Mouse (Mus musculus) heart, adult 18-20 months (tissue): ENCODE measurements at regions not wholly inside any gene's neighbourhood (a gene's known extent, or its start where the extent isn't known, plus 50 kb on each side); places are given as distances from the start of the nearest gene placed in this dataset.

Source experiments
- DNase-seq, 2 experiments: peaks; one replicate each; pipeline ENCODE4 v3.0.0; 2021 to 2022; ENCODE audit warnings: mixed read lengths in 1 of 2

DNA sequence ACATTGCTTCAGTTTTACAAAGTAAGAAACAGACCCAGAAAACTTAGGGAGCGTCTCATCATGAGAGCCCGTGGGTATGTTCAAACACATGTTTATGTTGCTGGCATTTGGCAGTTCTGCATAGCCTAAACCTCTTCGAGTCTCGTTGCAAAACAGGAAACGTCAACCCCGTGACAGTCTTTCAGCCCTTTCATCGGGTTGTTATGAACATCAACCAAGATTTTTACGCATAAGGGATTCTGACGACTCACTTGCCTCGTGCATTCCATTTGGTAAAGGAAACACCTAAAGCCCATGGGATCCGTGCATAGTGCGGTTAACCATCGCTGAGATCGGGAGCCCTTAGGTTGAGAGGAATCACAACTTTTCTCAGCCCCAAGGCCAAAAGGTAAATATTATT lies 115.7 kb downstream of the Gpam start:
- DNase-seq = no peak

GRCm38 (mm10) chr19:55008463-55009146 lies 118.4 kb downstream of the Gpam start:
- DNase-seq = no peak

GRCm38 (mm10) chr19:54989982-54990381 lies 137.1 kb downstream of the Gpam start:
- no peak for DNase-seq

GRCm38 (mm10) chr19:54984541-54984940 lies 142.5 kb downstream of the Gpam start:
- DNase-seq = no peak

- DNase-seq = no peak
These were observed 144.2 kb downstream of the Gpam start for GRCm38 (mm10) chr19:54982801-54983200.

DNA sequence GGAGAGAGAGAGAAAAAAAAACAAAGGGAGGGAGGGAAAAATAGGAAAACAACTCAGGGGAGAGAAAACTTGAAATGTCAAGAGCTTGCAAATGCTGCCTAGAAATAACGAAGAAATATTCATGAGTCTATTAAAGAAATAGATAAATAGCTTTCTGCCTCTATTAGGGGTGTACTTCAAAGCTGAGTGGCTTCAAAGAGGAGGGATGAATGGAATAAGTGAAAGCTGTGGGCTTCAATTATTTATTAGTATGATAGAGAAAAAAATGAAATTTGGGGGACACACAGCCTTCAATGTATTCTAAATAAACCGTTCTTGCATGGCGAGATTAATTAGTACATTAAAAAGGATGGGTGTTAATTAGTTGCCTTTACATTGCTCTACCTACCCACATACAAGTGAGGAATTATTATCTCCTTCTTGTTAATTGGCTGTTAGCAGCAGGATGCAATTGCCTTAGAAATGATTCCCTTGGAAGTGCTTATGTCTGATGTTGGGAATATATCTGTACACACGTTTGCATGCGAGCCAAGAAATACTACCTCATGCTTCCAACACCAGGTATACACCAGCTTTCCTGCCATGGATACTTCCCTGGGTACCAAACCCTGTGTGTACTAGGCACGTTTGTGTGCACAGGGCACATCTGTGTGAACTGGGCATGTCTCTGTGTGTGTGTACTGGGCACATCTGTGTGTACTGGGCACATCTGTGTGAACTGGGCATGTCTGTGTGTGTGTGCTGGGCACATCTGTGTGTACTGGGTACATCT lies 155.4 kb downstream of the Gpam start:
- no peak for DNase-seq

- no peak for DNase-seq
These were observed 168.7 kb downstream of the Gpam start for GRCm38 (mm10) chr19:54958328-54958727.

DNA sequence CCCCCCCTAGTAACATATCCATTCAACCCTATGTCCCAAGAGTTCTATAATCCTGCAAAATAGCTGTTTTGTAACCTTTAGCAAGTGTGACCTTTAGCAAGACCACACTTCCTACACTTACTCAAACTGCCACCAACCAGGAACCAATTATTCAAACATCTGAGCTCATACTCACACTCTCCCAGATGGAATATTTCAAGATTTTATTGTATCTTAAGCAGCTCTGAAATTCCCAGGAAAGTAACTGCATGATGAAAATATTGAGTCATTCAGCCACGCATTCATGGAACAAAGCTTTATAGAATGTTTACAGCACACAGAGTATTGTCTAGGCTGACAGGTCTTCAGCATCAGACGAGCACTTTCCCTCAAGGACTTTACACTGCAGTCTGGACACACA lies 171.9 kb downstream of the Gpam start:
- no peak for DNase-seq

DNA sequence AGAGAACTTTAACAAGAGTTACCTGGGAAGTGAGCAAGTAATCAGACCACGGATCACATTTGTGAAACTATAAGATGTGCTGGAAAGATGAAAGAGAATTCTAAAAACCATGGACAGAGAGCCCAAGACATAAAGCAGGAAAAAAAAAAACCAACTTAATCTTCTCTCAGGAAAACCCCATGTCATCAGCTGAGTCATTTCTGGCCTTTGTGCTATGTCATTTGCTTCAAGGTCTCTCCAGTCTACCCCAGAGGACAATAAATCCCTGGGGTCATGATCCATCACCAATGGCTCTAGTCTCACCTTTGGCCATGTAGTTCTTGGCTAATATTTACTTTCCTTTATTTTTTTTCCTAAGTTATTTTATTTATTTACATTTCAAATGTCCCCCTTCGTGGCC lies 174.5 kb downstream of the Gpam start:
- DNase-seq = no peak

DNA sequence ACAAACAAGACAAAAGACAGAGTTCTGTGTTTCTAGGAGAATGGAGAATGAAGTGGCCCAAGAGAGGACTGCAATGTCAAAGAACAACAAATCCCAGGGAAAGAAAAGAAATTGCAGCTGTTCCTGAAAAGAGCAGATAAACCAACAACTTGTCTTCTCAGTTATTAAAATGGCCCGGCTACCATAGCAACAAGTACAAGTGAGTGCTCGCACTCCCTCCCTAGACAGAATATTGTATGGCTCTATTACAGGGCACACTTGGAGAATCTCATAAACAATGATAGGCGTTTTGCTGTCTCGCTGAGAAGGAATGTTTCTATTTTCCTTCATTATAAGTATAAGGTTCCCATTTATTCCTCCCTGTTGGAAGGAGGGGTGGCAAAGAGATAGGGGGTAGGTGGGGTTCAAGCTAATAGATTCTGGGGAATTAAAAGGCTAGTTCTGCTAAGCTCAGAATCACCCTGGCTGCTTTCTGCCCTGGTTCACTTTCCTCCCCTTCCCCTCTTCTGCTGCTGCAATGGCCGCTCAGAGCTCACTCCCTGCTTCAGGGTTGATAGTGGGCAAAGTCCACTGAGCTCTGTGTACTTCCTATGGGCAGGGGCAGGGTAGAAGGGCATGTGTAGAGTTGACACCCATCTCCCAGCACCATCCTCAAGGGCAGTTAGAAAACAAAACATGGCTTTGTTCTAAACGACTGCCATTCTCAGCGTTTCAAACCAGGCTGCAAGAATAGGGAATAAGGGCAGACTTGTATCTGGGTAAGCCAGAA lies 178.5 kb downstream of the Gpam start:
- DNase-seq = no peak

- DNase-seq = no peak
These were observed 179.5 kb downstream of the Gpam start for GRCm38 (mm10) chr19:54947583-54947982.

DNA sequence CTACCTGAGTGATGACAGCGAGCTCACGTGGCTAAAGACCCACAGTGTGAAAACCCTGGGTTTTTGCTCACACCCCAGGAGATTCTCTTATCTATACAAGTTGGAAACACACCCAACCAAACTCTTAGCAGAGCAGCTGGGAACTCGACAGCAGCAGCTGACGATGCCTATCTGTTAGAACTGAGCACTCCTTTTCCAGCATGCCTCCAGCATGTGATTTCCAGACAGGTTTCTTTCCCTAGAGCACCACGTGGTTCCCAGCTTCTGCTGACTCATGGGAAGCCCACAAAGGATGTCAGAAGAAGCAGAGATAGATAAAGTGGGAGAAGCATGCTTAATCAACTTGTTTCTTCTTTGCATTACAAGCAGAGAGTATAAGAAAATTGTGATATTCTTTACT lies 194.5 kb downstream of the Gpam start:
- no peak for DNase-seq

DNA sequence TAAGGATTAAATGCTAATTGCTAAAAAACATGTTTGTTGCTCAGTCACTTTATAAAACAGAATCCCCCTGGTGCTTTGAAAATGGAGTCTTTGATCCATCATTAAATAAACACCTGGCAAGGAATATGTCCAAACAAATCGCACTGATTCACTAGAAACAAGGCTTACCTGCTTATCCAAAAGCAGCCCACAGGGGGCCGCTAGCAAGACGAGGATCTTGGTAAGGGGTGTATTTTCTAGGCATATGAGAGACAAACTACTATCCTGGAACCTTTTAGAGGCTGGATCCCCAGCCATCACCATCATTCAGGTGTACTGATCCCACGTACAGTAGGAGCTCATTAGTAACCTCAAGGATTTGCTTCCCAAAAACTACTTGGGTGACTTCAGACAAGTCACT lies 201.2 kb downstream of the Gpam start:
- no peak for DNase-seq

DNA sequence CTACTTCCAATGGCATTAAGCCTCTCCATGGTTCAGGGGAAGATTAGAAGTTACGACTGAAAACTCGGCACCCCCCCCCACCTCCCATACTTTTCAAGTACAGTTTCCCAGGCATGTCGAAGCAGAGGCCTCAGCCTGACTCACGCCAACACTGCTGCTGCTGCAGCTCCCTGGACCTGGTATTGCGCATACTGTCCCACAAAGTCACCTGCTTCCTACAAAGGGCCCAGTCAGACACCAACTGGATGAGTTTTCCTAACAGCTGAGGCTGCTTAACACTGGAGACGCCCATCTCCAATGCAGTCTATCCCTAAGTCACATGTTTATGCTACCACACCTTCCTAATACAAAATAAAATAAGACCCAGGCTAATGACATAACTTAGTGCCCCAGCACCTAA lies 207.4 kb downstream of the Gpam start:
- no peak for DNase-seq

- DNase-seq = no peak
These were observed 233.4 kb downstream of the Gpam start for GRCm38 (mm10) chr19:54893622-54894021.

DNA sequence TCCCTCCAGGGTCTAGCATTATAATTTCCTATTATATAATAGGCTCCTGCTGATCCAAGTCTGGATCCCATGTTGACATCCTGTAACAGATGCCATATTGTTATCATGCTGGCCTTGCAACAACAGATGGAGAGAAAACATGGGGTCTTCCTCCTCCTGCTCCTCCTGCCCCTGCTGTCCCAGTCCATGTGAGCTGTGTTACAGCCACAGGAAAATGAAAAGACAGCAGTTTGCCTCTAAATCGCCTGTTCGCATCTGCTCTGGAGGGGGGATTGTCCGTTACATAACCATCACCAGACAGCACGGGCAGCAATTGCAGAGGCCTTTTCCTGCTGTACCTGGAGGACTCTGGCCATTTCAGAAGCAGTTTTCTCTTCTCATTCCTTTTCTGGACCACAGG lies 260.0 kb downstream of the Gpam start:
- DNase-seq = no peak

DNA sequence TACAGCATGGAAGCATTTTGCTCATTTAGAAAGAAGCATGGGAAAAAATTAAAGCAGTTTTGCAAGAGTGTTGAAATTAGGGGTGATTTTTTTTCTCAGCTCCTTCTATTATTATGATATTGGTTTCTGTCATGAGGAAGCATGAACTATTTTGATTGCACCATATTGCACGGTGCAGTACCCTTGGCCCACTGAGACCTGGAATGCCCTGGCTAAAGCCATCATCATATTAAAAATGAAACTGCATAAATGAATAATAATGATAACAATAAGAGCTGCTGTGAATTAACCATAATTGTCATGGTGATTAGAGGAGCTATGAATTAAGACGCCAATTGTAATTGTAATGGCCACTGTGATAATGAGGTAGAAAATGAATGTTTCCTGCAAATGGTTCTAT lies 271.8 kb downstream of the Gpam start:
- no peak for DNase-seq

GRCm38 (mm10) chr19:54838231-54838630 lies 288.8 kb downstream of the Gpam start:
- no peak for DNase-seq

- DNase-seq = no peak
These were observed 290.6 kb downstream of the Gpam start for GRCm38 (mm10) chr19:54836451-54836850.

GRCm38 (mm10) chr19:54822161-54822560 lies 304.9 kb downstream of the Gpam start:
- no peak for DNase-seq

- no peak for DNase-seq
These were observed 306.5 kb downstream of the Gpam start for GRCm38 (mm10) chr19:54820587-54820986.

DNA sequence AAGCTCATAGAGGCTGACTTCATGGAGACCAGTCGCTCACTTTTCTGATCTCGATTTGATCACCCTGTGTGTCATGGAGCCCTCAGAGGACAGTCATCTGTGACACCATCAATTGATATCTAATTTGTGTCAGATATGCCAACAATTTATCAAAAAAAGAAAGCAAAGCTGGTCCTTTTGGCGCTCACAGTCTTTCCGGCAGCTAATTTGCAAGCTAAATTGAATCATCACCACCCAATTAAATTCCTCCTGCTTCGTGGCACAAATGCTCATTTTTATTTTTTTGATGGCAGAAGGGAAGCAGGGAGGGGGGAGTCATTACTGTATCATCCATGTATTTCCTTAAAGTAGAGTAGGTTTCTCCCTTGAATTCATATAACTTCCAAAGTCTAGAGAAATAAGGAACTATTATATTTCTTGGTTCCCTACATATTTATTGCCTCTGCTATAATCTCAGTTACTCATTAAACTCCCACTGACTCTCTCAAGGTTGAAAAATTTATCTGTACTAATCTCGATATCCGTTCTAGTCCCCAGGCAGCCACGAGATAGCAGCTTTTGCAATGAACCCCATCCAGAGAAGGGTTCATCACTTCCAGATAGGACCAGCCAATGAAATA lies 325.8 kb downstream of the Gpam start:
- DNase-seq = no peak

- no peak for DNase-seq
These were observed 339.9 kb downstream of the Gpam start for GRCm38 (mm10) chr19:54787171-54787570.
